Mouse (Mus musculus): ENCODE measurements around the gene Fbxl18. TPM values are rescaled to one million over a fixed set of nuclear protein-coding genes. Genes with fewer than 3 reads are reported as not detected.
A peak's percentile ranks its signal among the peaks of the same experiment; 100 is the strongest.
"Not testable (repeated sequence)": the region's sequence is repeated elsewhere in the genome, so short reads cannot be mapped to it uniquely, and the experiment has no call there.

Gene Fbxl18
- polyA plus RNA-seq, 1 experiment from 2014 or later = 13.0 TPM

DNA sequence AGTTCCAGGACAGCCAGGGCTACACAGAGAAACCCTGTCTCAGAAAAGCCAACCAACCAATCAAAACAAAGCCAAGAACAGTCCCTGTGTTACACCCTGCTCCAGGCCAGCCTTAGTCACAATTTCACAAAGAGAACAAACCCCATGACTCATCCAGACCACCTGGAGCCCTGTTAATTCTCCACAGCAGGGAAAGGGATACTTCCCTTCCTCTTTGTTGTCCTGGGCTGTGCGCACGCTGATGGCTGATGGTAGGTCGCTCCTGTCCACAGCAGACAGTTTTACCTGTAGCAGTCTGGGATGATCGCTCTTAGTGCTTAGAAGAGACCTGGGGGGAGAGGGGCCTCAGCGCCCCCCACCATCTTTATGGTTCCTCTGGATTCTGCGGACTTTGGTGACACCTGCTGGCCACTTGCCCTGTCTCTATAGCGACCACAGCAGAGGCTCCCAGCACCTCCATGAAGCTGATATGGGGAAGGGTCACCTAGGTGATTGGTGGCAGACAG, 53.0 kb downstream of the Fbxl18 start:
- H3K9me3 ChIP-seq = no peaks in the 10 kb centered on the region
- H3K27me3 ChIP-seq = no peaks in the 10 kb centered on the region
- H3K4me3 ChIP-seq (replicated peaks) = no peak overlapping the region
- H3K4me2 ChIP-seq = no peak overlapping the region
- no peak overlapping the region for H3K9ac ChIP-seq (replicated peaks)
- no peaks in the 10 kb centered on the region for H3K36me3 ChIP-seq
- H3K27ac ChIP-seq = no peak overlapping the region
- no peak for ATAC-seq (ENCODE audit: insufficient number of reproducible peaks, insufficient read depth, low FRiP score, low TSS enrichment, low read depth)
- WGBS = 21% methylated on average over 7 of the region's 7 CpGs
- peaks cover 15% of the 10 kb centered on the region for H3K4me1 ChIP-seq (replicated peaks)

DNA sequence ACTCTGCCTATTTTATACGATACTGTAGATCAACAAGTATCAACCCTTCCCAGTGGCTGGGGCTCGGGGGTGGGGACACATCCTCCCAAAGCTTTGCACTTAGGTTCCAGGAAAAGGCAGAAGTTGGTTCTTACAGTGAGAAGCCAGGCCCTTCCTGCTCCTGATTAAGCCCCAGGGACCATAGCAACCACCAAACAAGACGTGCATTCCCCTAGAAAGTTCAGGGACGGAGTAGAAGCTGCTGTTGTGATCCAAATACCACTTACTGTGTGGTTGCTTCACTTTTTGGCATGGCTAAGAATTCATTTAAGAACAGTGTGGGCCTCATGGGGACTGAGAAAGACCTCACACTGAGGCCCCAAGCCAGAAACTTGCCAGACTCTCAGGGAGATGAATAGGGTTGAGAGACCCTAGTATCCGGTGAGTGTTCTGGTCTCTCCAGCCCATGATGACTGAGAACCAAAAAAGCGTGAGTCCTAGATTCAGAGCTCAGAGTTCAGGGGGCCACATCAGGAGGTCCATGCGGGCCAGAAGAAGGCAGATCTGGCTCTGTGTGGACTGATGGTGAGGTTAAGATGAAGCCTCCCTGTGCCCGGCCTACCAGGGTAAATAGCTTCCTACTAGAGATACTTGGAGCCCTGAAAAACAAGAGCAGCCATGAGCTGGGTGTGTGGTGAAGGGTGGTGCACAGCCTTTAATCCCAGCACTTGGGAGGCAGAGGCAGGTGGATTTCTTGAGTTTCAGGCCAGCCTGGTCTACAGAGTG, 53.7 kb downstream of the Fbxl18 start:
- WGBS = 79% methylated on average over 8 of the region's 8 CpGs
- Histone ChIP-seq H3K4me3 (replicated peaks) (no peak overlapping the region), H3K4me2 (no peak overlapping the region), H3K27me3 (no peaks in the 10 kb centered on the region), H3K9ac (replicated peaks) (no peak overlapping the region), H3K9me3 (no peaks in the 10 kb centered on the region), H3K36me3 (no peaks in the 10 kb centered on the region), H3K27ac (peak overlapping the region; percentile 42), H3K4me1 (replicated peaks) (peaks cover 15% of the 10 kb centered on the region)
- ATAC-seq (ENCODE audit: insufficient number of reproducible peaks, insufficient read depth, low FRiP score, low TSS enrichment, low read depth) = no peak

- not testable (repeated sequence) for H3K9me3 ChIP-seq; H3K9ac ChIP-seq (replicated peaks); H3K27me3 ChIP-seq; H3K27ac ChIP-seq; ATAC-seq (ENCODE audit: insufficient number of reproducible peaks, insufficient read depth, low FRiP score, low TSS enrichment, low read depth); H3K4me2 ChIP-seq; H3K4me3 ChIP-seq (replicated peaks); H3K36me3 ChIP-seq
- WGBS = 97% methylated on average over 2 of the region's 2 CpGs
- peaks cover 15% of the 10 kb centered on the region for H3K4me1 ChIP-seq (replicated peaks)
Observed at GRCm38 (mm10) chr5:142837427-142837826, 57.8 kb downstream of the Fbxl18 start.

DNA sequence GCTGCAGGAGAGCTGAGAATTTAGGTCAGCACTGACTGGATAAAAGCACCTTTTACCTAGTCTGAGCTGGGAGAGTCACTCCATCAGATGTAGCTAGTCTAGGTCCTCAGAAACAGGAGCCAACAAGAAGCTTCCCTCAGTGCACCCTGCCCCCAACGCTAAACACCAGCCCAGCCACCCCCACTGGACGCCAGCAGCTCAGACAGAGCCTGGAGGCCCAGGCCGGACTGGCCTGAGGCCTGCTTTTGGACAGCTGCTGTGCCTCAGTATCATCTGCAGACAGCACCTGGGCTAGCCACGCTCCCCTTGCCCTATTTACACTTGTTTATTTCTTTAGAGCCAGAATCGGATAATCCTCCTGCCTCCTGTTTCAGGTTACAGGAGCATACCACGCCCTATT, 58.3 kb downstream of the Fbxl18 start:
- no peak overlapping the region for H3K27ac ChIP-seq
- no peaks in the 10 kb centered on the region for H3K27me3 ChIP-seq
- no peak overlapping the region for H3K4me3 ChIP-seq (replicated peaks)
- H3K9me3 ChIP-seq = no peaks in the 10 kb centered on the region
- WGBS = 58% methylated on average over 6 of the region's 6 CpGs
- H3K36me3 ChIP-seq = no peaks in the 10 kb centered on the region
- H3K4me1 ChIP-seq (replicated peaks) = peaks cover 15% of the 10 kb centered on the region
- no peak overlapping the region for H3K4me2 ChIP-seq
- no peak overlapping the region for H3K9ac ChIP-seq (replicated peaks)
- ATAC-seq (ENCODE audit: insufficient number of reproducible peaks, insufficient read depth, low FRiP score, low TSS enrichment, low read depth) = no peak

DNA sequence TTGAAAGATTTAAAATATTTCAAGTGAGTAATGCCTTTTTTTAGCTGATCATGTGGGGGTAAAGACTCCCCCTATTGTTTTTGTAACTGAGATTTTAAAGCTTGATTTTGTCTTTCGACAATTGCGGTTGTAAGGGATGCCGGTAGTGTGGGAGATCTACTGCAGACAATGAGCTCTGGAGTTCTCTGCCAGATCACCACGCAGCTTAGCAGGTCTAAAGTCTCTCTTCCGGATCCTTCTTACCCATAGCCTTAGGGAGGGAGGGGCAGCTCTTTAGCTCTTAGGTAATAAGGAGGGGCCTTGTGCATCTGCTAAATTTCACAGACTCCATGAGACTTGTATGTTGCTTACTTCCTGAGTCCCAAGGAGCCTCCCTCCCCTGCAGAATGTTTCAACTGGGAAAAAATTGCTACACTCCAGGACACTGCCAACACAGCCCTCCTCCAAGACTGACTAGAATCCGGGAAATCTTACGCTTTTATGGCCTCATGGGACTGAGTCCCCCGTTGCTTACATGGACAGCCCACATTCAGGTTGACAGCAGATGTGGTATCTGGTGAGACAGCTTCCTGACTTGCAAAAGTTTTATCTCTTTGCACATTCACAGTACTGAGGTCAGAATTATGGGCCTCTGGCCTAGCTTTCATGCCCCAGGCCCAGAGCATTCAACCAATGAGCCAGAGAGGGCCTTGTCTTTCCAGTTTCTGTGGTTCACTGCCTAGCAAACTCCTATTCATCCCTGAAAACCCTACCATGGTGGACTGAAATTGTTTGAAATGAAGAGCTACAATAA, 61.4 kb downstream of the Fbxl18 start:
- 59% methylated on average over 8 of the region's 8 CpGs for WGBS
- no peak for ATAC-seq (ENCODE audit: insufficient number of reproducible peaks, insufficient read depth, low FRiP score, low TSS enrichment, low read depth)

DNA sequence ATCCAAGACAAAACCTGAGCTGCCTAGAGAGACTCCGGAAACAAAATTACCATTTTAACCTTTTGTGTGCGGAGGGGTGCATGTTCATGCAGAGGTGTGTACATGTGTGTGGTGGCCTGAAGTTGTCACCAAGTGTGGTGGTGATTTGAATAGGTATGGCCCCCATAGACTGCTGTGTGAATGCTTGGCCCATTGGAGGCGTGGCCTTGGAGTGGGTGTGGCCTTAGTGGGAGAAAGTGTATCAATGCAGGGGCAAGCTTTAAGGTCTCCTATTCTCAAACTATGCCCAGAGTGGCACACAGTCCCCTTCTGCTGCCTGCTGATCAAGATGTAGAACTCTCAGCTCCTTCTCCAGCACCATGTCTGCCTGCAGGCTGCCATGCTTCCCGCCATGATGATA, 69.1 kb downstream of the Fbxl18 start:
- Histone ChIP-seq H3K4me2 (no peak overlapping the region), H3K4me3 (replicated peaks) (no peak overlapping the region), H3K36me3 (no peaks in the 10 kb centered on the region), H3K27me3 (no peaks in the 10 kb centered on the region), H3K9ac (replicated peaks) (no peak overlapping the region), H3K4me1 (replicated peaks) (peaks cover 28% of the 10 kb centered on the region), H3K9me3 (no peaks in the 10 kb centered on the region), H3K27ac (peak overlapping the region; percentile 77)
- WGBS = 79% methylated on average over 4 of the region's 4 CpGs
- no peak for ATAC-seq (ENCODE audit: insufficient number of reproducible peaks, insufficient read depth, low FRiP score, low TSS enrichment, low read depth)

More for the DNA sequence above, 61.4 kb downstream of the Fbxl18 start:
- Histone ChIP-seq H3K4me1 (replicated peaks) (no peaks in the 10 kb centered on the region), H3K36me3 (no peaks in the 10 kb centered on the region), H3K9ac (replicated peaks) (no peak overlapping the region), H3K9me3 (no peaks in the 10 kb centered on the region), H3K27me3 (no peaks in the 10 kb centered on the region), H3K4me3 (replicated peaks) (no peak overlapping the region), H3K27ac (peak overlapping the region; percentile 9; the same call in 1 of the 2 replicates), H3K4me2 (no peak overlapping the region)

DNA sequence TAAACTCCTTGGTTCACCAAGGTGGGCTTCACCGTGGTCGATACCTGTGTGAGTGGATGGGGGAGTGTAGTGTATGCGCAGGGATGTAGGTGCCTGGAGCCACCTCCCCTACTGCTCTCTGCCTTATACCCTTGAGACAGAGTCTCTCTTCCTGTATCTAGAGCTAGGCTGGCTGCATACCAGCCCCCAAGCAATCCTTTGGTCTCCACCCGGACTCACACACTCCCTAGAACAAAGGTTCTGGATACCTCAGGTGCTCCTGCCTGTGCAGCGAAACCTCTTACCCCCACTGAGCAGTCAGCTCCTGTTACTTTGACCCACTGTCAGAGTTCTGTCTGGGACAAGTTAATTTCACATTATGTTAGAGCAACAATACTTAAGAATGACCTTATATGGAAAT, 69.6 kb downstream of the Fbxl18 start:
- H3K9ac ChIP-seq (replicated peaks) = 0 out of 2 replicates have a peak overlapping the region, but pooled peaks have one; percentile 34

GRCm38 (mm10) chr5:142824091-142824490, 71.1 kb downstream of the Fbxl18 start:
- ATAC-seq (ENCODE audit: insufficient number of reproducible peaks, insufficient read depth, low FRiP score, low TSS enrichment, low read depth) = no peak
- no peaks in the 10 kb centered on the region for H3K36me3 ChIP-seq
- 33% methylated on average over 6 of the region's 6 CpGs for WGBS
- H3K4me3 ChIP-seq (replicated peaks) = peak overlapping the region; percentile 100
- peaks cover 28% of the 10 kb centered on the region for H3K4me1 ChIP-seq (replicated peaks)
- H3K27me3 ChIP-seq = no peaks in the 10 kb centered on the region
- H3K9ac ChIP-seq (replicated peaks) = peak overlapping the region; percentile 99
- H3K27ac ChIP-seq = peak overlapping the region; percentile 100
- H3K4me2 ChIP-seq = peak overlapping the region; percentile 86
- H3K9me3 ChIP-seq = no peaks in the 10 kb centered on the region

More for the DNA sequence above, 69.6 kb downstream of the Fbxl18 start:
- H3K27me3 ChIP-seq = no peaks in the 10 kb centered on the region
- WGBS = 65% methylated on average over 5 of the region's 5 CpGs
- no peak for ATAC-seq (ENCODE audit: insufficient number of reproducible peaks, insufficient read depth, low FRiP score, low TSS enrichment, low read depth)
- H3K4me1 ChIP-seq (replicated peaks) = peaks cover 28% of the 10 kb centered on the region
- peak overlapping the region; percentile 77 for H3K27ac ChIP-seq
- no peaks in the 10 kb centered on the region for H3K36me3 ChIP-seq
- H3K9me3 ChIP-seq = no peaks in the 10 kb centered on the region
- no peak overlapping the region for H3K4me3 ChIP-seq (replicated peaks)
- no peak overlapping the region for H3K4me2 ChIP-seq

DNA sequence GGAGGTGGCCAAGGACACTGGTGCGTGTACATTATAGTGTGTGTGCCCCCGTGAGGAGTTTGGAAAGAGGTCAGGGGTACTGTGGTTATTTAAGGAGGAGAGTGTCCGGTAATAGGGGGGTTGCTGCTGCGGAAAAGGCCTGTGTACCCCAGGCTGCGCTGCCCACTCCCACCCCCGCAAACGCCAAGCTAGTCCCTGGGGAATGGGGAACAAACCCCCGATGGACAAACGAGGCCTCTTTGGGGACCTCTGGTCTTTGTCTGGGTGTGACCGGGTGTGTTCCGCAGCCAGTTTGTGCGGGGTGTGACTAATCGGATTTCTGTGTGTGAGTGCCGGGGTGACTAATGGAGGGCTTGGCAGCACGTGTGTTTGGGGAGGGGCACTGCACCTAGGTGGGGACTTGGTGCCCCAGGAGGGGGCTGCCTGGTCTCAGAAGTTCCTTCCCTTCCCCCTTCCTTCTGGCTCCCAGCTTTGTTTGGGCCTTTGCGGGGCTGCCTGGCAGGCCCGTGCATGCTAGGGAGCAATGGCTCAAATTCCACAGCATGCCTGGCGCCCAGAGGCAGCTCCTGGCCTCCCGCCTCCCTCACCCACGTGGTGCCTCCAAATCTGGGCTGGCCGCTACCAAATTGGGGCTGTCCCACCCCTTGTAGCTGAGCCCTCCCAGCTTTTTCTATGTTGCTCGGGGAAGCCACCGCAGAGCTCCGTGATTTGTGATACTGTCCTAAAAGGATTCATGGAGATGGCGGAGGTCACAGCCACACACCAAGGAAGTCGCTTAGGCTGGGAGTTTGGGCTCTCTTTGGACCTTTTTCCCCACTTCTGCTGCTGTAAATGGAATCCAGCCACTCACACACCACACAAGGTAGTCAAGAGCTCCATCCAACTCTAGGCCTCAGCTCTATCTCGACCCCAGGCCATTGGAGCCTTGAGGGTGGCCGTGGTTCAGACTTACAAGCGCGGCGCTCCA, 71.8 kb downstream of the Fbxl18 start:
- peaks cover 28% of the 10 kb centered on the region for H3K4me1 ChIP-seq (replicated peaks)
- no peaks in the 10 kb centered on the region for H3K36me3 ChIP-seq
- no peaks in the 10 kb centered on the region for H3K9me3 ChIP-seq
- peak overlapping the region; percentile 100 for H3K4me3 ChIP-seq (replicated peaks)
- H3K27ac ChIP-seq = peak overlapping the region; percentile 100
- 4% methylated on average over 31 of the region's 31 CpGs for WGBS
- peak overlapping the region; percentile 99 for H3K9ac ChIP-seq (replicated peaks)
- ATAC-seq (ENCODE audit: insufficient number of reproducible peaks, insufficient read depth, low FRiP score, low TSS enrichment, low read depth) = peak; percentile 71
- peak overlapping the region; percentile 86 for H3K4me2 ChIP-seq
- no peaks in the 10 kb centered on the region for H3K27me3 ChIP-seq

DNA sequence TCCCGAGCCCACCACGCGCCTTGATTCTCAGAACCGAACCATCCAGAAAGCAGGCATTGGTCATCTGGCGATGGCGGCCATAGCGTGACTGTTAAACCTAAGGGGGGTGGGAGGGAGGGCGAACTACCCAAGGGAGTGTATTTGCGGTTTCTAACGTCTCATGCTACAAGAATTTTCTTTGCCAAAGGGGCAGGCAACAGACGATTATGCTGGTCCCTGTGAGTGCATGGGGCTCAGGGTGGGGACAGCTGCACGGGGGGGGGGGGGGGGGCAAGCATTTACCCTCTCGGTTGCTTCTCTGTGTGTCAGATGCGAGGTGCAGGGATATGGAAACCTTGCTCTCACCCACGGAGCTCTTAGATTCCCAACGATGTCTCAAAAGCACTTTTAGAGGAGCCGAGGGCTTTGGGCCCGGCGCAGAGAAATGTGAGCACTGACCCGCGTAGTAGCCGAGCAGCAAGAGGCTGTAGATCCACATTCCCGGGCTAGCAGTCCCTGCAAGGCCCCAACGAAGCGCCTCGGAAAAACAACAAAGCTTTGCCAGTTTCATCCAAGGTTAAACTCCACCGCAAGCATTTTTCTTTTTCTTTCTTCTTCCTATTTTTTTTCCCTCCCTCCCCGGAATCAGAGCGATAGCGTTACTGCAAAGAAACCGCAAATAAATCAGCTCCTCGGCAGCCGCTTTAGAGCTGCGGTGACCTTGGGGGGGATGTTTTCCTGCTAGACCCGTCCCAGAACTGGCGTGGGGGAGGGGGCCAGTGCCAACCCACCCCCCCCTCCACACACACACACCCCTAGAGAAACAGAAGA, 72.7 kb downstream of the Fbxl18 start:
- peak overlapping the region; percentile 86 for H3K4me2 ChIP-seq
- ATAC-seq (ENCODE audit: insufficient number of reproducible peaks, insufficient read depth, low FRiP score, low TSS enrichment, low read depth) = no peak
- H3K36me3 ChIP-seq = no peaks in the 10 kb centered on the region
- under 1% methylated on average over 36 of the region's 36 CpGs for WGBS
- no peaks in the 10 kb centered on the region for H3K27me3 ChIP-seq
- peak overlapping the region; percentile 100 for H3K4me3 ChIP-seq (replicated peaks)
- peak overlapping the region; percentile 100 for H3K27ac ChIP-seq
- peak overlapping the region; percentile 99 for H3K9ac ChIP-seq (replicated peaks)
- peaks cover 28% of the 10 kb centered on the region for H3K4me1 ChIP-seq (replicated peaks)
- no peaks in the 10 kb centered on the region for H3K9me3 ChIP-seq
